Mouse (Mus musculus) liver, adult 2 months (tissue): ENCODE data around the gene Fhad1.

Source experiments
- CTCF ChIP-seq: fragments of 200-500 bp; IDR thresholded peaks from 2 replicates; pipeline ENCODE4 v1.5.1; 2011; ENCODE audit warnings: low read depth, low read length, control low read depth
- POLR2A ChIP-seq: fragments of 200-500 bp; IDR thresholded peaks from 2 replicates; pipeline ENCODE4 v1.6.1; 2011; ENCODE audit warnings: low read length, control low read depth; ENCODE audit not compliant: insufficient read depth; ENCODE audit errors: extremely low read depth

GRCm38 (mm10) chr4:141874111-141874600, 140.7 kb downstream of the Fhad1 start:
- TF ChIP-seq POLR2A (no peak), CTCF (no peak)
